Mouse (Mus musculus) adrenal gland, postnatal 14 days (tissue): Measurements from ENCODE around the gene Tesk2. TPM values are rescaled to one million over a fixed set of nuclear protein-coding genes. Genes with fewer than 3 reads are reported as not detected.
"Not testable (repeated sequence)": the region's sequence is repeated elsewhere in the genome, so short reads cannot be mapped to it uniquely, and the experiment has no call there.

ENCODE experiments used
- DNase-seq: peaks from one replicate; pipeline ENCODE4 v3.0.0; 2021; ENCODE audit warnings: mixed read lengths
- total RNA-seq: library from RNA; stranded (reverse); gene quantifications from 2 replicates; pipeline ENCODE4 v1.2.3, GENCODE M21; 2021

Tesk2 gene
- total RNA-seq, 1 experiment from 2014 or later: 5.1 TPM

DNA sequence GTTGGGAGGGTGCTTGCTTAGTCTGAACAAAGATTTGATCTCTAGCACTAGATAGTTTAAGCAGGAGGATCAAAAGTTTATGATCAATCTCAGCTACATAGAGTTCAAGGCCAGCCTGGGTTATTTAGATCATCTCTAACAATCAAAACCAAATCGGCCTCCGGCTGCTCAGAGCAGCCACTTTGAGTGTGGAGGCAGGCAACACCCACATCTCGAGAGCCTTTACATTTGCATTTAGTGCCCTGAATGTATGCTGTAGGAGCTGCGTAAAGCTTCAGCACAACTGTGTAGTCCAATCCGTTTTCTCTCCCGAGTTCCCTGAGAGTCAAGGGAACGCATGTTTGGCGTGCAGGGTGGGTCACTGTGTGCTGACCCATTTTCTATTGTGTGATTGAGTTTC lies 71.7 kb downstream of the Tesk2 start:
- DNase-seq: no peak

DNA sequence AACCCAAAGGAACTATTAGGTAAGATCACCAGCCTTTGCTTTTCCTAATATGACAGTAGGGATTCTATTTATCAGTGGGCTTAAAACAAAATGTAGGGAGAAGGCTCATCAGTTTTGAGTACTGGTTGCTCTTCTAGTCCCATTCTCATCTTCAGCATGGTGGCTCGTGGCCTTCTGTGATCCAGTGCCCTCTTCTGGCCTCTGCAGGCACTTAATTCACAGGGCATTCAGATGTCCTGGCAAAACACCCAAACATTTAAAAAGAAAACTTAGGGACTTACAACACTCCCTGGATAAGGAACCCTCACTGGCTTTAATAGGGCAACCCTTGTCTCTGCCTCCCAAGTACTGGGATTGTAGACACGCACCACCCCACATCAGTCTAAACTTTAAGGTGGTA lies 73.5 kb downstream of the Tesk2 start:
- no peak for DNase-seq

DNA sequence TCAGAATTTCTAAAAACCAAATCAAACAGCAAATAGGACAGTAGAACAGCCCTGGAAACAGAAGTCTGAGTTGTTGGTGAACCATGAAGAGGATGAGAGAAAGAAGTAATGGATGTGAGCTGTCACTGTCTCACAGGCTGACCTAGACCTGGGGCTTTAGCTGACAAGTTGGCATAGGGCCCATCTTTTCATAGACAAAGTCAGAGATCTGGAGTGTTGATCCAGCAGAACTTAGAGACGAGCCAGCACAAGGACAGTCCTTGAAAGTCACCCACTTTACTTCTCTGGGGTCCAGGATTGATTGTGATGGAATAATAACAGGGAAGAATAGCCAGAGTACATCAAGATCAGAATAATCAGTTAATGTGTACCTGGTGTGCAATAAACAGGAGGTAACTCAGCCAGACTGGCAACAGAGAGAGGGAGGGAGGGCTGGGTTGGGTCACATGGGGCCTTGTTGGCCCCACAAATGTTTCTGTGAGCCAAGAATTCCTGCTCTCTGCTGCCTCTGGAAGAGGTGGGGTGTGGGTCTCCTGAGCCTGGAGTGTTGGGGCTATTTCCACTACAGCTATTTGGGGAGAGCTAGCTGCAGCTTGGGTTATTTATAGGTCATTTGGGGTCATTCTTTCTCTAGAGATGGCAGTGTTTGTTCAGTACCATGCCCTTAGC lies 75.8 kb downstream of the Tesk2 start:
- DNase-seq: peak; percentile 53

DNA sequence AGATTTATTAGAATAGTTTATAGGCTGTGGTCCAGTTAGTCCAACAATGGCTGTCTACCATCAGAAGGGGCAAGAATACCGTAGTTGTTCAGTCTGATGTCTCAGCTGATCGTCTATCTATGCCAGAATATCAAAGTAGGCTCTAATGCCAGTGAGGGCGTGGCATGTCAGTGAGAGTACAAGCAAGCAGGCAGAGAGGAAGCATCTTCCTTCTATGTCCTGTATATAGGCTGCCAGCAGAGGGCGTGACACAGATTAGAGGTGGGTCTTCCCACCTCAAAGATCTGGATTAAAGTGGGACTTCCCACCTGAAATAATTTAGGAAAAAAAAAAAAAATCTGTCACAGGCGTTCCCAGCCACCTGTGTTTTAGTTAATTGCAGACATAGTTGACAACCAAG lies 79.2 kb downstream of the Tesk2 start:
- DNase-seq: peak; percentile 44

DNA sequence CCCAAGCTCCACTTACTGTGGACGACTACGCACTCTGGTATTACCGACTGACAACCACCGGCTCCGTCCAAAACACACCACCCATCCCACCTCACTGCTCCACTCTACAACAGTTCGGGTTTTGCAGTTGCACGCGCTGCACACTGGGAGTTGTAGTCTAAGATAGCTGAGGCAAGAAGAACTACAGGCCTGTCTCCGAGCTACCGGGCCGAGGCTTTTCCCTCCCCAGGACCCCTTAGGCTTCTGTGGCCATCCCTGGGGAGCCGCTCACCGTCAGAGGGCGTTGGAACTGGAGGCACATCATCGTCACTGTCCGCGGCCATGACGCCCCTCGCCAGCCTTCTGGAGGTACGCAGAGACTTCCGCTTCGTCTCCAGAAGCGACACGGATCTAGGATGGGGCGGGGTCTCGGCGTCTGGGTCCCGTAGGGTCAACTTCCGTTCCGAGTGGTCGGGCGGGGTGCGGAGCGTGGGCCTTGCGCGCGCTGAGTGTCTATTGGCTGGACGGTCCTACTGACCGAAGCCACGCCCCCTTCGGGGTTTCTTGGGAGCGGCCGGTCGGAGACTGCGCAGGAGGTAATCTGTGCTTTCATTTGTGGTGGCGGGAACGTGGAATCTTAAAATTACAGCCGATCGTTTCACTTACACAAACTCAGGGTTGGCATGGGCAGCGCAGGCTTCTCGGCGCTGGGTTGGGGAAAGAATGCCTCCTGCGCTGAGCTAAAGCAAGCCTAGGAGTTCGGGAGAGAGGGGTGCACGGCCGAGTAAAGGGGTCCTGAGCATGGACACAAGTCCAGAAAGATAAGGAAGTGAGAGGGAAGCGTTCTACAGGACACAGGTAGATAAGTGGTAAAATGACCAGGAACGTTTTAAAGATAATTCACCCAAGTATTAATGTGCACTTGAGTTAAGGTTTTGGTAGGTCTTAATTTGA lies 86.7 kb downstream of the Tesk2 start, which contains the start of the genes Toe1 and Mutyh:
Gene Toe1 (minus strand): TSS at position 444 of the 933 bp plus-strand sequence.
Gene Mutyh (plus strand): TSS at position 527 of the 933 bp plus-strand sequence.
- DNase-seq: peak; percentile 98

DNA sequence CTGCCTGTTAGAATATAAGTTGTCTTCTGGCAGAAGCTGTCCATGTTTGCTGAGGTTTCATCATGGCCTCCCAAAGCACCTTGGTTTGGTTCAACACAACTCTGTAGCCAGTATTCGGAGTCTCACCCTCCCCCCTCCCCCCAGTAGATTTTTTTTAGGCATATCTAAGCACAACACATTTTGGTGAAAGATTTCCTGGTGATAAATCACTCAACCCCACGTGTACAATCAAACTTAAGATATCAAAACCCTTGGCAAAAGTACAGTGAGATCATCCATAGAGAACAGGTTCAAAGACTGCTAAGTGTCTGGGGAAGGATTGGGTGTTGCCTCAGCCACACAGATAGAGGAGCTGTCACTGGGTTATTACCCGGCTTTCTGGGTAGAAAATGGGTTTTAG lies 90.3 kb downstream of the Tesk2 start:
- DNase-seq: no peak

DNA sequence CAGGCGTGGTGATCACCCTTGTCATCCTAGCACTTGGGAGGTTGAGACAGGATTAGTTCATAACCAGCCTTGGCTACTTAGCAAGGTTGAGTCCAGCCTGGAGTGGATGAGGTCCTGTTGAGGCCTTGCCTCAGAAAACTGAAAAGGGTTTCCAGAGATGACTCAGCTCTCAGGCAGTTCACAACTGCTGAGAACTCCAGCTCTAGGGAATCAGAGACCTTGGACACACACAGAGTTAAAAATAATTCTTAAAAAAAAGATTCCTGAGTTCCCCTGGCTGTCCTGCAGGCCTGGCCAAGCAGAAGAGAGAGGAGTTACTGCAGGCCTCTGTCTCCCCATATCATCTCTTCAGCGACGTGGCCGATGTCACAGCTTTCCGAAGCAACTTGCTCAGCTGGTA lies 94.5 kb downstream of the Tesk2 start:
- DNase-seq: peak; percentile 24

DNA sequence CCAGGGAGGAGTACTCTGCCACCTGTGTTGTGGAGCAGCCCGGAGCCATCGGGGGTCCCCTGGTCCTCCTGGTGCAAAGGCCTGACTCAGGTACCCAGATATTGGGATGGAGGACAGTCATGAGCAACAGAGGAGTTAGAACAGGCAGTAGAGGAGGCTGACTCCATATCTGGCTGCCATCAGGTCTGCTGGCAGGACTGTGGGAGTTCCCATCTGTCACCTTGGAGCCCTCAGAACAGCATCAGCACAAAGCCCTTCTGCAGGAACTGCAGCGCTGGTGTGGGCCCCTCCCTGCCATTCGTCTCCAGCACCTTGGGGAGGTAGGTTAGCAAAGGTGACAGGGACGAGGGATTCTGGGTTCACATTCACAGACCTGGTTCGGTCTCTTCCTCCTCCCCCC lies 96.7 kb downstream of the Tesk2 start:
- DNase-seq: no peak

DNA sequence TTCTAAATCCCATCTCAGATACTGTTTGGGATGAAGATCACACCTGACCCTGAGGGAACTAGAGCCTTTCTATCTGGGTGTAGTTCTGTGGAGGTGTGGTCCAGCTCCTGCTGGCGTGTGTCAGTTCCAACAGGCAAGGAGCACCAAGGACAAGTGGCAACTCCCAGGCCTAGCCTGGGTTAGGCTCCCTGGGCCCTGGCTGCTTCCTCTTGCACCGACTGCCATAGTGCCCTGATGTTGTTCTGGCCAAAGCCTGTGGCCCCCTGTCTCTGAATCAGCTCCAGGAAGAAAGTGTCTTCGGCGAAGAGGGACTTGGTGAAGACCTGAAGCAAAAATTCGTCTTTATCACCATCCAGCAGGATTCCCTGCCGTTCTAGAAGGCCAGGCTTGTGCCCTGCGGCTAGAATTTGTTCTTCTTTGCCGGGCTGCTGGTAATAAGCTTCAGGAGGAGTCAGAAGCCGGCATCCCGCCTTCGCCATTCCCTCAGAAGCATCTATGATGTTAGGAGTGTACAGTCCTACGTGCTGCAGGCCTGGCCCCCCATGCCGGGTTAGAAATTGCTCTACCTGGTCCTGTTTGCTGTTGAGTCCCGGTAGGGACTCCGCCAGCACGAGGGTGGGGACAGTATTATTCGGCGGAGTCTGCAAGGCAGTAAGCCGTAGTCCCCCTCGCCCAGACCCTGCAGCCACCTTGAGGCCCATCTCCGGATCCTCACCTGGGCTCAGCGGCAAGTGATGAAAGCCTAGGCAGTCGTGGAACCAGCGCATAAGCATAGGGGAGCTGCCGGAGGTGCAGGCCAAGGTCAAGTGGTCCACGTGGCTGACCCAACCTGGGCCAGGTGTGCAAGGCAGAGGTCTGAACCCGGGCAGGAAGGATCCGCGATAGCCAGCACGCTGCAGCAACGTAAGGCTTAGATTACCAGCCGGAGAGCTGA lies 99.5 kb downstream of the Tesk2 start:
- DNase-seq: no peak

DNA sequence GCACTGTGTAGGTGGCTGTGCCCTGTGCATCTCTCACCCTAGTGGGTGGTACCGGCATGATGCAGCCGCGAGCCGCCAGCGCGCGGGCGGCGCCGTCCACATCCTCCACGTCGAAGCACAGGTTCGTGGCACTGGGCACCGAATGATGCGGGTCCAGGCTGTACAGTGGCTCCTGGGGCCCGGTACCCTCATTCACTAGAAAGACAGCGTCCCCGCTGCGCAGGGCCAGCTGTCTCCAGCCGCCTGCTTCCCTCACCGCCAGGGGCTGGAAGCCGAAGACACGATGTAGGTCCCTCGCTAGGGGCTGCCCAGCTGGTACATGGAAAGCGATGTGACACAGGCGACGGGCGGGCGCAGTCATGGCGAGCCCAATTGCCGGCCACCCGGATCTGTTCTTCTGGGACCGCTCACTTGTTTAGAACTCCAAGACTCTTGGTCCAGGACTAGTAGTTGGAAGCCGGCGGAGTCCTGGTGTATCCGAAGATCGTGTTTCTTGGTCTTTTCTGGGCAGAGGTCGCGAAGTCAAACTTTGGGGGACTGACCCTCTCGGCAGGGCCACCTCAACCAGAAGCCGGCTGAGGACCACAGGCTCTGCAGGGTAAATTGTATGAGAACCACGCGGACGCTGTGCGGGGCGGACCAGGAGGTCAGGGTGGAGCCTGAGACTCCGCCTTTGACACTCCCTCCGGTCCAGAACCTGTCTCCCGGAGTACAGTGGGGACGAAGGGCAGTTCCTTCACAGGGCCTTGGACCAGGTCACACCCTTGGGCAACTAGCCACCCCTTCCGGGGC lies 100.3 kb downstream of the Tesk2 start:
- DNase-seq: peak; percentile 92

DNA sequence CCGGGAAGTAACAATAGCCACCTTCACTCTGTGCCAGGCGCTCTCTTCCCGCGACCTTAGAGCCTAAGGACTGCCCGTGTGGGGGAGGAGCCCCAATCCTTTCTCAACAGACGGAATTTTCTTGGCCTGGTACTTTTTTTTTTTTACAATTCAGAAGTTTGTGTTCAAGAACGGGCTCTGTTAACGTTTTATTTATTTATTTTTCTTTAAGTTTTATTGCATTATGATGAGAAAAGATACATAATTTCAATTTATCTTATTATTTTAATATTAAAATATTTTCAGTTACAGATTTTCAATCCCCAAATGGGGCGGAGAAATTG lies 100.9 kb downstream of the Tesk2 start, which contains the start of gene Hpdl:
Gene Hpdl (minus strand): TSS at position 14 of the 323 bp plus-strand sequence.
- DNase-seq: no peak

DNA sequence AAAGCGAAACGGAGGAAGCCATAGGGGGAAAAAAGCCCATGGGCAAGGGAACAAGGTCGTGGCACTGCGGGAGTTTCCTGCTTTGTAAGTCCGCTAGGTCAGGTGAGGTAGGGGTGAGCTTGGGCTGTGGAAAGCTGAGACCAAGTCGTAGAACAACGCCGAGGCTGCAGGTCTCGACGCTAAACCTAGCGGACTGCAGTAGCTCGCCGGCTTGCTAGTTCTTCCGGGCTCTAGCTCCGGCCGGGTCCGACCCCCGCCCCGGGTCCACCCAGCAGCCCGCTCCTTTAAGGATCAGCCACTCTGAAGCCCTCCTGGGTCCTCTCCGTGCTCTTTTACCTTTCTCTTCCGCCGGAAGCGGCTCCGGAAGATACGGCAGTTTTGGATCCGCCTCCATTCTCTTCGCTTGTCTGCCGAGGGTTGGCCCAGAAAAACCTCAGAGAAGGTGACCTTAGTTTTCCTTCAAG lies 103.8 kb downstream of the Tesk2 start:
- peak; percentile 83 for DNase-seq

DNA sequence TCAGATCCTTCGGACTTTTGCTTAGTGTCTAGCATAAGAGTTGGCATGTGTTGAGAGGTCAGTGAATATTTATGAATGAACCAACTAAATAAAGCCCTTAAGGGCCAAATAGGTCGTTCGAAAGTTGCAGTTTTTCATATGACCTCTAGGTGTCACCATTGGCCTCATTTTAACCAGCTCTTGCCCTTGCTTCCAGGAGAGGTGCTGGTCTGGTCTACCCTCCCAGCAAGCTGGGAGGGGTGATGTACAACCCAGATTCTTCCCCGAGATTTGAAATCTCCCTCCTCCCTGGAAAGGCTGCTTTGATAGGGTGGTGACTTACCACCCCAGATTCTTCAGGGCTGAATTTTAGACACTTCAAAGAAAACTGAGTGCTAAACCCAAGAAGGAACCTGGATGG lies 107.1 kb downstream of the Tesk2 start:
- peak; percentile 60 for DNase-seq

DNA sequence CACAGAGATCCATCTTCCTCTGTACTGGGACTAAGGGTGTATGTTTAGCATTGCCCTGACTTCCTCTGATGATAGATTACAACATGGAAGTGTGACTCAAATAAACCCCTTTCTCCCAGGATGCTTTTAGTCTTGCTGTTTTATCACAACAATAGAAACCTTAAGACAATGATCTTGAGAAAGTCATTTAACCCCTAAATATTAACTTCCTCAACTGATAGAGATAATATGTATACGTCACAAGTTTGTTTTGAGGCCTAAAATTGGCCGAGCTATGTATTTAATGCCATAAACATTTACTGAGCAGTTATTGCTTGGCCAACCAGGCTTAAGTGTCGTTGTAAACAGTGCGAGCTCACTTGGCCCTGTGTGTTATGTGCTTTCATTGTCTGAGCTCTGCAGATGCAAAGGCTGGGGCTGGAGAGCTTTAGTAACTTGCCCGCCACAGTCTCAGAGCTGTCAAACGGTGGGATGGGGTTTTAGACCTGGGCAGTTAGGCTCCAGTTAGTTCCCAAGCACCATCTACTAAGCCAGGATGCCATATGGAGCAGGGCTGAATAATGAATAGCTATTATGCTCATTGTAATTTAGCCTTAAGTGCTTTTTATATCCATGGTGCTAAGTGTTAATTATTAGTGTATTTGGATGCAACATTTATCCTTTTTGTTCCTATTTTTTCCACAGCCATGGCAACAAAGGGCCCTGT lies 108.8 kb downstream of the Tesk2 start:
- DNase-seq: no peak

DNA sequence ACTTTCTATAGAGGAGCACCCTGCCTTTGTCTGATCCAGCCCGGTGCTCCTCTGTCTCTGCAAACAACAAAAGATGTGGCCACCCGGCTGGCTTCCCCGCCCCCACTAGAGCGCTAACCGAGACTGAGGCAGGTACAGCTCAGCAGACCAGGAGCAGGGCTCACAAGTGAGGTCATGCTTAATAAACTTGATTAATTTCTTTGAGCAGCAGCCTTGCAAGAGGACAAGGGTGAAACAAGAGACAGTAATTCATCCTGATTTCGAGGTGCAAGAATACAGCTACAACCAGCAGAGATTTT lies 109.3 kb downstream of the Tesk2 start:
- DNase-seq: peak; percentile 27

DNA sequence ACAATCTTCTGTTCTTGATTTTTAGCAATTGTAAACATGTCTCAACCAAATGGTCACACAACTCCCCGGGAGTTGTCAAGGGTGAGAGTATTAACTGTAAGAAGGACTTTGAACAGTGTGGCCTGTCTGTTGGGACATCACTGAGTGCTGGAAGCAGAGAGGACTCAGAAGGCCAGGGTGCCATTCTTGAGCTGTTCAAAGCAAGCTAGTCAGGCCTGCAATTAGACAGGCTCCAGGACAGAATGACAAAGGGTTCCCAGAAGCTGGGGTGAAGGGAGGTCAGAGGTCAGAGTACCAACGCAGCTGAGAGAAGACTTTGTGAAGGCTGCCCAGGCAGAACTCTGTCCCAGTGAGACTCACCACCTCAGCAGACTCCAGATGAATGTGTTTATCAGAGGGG lies 118.3 kb downstream of the Tesk2 start:
- no peak for DNase-seq

DNA sequence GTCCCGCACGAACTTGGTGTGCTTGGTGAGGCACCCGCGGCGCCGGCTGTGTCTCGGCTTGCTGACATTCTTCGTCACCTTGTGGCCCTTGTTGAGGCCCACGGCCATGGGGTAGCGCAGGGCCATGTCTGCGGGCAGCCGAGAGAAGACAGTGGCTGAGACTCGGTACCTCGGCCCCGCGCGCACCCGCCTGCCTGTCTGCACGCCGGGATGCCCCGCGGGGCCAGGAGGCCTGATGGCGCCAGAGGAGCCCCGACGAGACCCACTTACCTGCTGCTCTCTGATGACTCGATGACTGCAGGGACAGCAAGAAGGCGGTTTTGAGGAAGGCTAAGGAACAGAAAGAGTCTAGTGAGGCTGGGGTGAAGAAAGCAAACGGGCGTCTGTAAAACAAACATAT lies 119.3 kb downstream of the Tesk2 start:
- DNase-seq: not testable (repeated sequence)

DNA sequence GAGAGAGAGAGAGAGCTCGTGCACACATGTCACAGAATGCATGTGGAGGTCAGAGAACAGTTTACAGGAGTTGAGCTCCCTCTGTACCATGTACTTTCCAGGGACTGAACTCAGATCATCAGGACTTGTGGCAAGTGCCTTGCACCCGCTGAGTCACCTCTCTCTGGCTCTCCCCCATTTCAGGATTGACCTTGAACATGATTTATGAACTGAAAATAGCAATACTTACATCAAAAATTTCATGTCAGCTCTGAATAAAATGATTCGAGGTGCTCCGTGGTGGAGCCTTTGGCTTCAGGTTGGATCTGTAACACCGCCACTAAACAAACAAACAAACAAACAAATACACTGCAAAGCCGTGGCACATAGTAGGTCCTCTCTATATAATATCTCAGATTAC lies 120.1 kb downstream of the Tesk2 start:
- DNase-seq: peak; percentile 25

DNA sequence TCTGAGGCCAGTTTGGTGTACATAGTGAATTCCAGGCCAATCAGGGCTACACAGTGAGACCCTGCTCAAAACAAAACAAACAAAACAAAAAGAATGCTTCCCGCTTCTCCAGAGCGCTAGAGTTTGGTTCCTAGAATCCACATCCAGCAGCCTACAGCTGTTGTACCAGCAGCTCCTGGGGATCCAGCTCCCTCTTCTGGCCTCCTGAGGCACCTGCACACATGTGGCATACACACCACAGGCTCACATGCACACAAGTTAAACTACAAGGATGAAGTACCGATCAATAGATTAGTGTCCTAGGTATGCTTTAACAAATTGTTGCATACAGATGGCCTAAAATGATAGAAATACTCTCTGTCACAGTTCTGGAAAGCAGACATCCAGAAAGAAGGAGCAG lies 123.6 kb downstream of the Tesk2 start:
- DNase-seq: no peak

DNA sequence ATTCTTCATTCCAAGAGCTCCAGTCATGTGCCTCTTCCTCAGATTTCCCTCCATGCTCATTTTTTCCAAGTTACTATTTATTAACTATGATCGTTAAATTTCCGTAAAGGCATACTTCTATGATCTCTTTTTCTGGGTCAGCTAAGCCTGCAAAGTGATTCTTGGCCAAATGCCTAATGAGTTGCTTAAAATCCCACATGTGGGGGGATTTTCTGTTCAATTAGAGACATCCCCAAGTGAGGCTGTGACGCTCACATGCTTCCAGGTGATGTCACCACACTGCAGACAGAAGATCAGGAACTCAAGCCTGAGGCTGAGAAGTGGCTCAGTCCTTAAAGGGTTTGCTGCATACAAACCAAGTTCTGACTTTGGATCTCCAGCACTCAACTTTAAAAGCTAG lies 129.2 kb downstream of the Tesk2 start:
- no peak for DNase-seq

DNA sequence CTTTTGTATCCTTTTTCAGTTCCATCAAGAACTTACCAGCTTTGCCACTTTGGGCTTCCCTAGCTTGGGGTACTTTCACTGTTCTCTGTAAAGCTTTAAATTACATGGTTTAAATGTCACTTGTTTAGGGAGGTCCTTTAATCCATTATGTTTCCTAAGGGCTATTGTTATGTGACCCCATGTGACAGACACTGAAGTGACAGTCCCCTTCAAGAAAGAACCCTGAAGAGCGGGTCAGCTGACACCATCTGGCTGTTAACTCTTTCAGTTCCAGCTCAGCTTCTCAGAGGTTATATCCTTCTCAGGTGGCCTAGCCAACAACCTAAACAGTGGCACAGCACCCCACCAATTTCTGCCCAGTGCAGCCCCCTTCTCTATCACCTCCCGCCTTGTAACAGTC lies 133.5 kb downstream of the Tesk2 start:
- DNase-seq: no peak
